8 mouse cellular contexts compared by ENCODE assay signal in the genomic region with DNA sequence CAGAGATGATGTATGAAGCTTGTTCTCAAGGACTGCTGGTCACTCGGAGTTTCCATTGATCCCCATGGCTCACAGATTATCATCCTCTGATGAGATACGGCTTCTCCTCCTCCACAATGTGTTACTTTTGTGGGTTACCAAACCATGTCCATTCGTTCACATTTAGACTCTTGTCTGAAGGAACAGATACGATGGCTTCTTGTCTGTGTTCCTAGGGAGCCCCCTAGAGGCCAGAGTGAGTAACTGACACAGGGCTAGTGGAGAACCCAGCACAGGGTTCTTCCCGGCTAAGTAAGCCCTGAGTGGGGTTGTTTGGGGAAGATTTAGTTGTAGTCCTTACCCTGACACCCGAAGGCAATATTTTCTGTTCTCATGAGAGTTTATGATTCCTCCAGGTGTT. TPM values are rescaled to one million over a fixed set of nuclear protein-coding genes. Genes with fewer than 3 reads are reported as not detected.
DNase-seq lines count a peak whose midpoint lies in the region; ATAC-seq lines count a peak whose summit lies in the region.

No protein-coding gene starts in this region.

- H3K36me3 ChIP-seq in forebrain, embryonic 15.5 days: no peaks in the 10 kb centered on the region
- no peaks in the 10 kb centered on the region for H3K36me3 ChIP-seq in hindbrain, embryonic 15.5 days

- peak; percentile 75 for ATAC-seq in cerebellum, adult (ENCODE audit: insufficient number of reproducible peaks, low FRiP score, low TSS enrichment)
- peak; percentile 63; the same call in 1 of the 2 replicates for ATAC-seq in forebrain, embryonic 15.5 days (replicated peaks)
- ATAC-seq in hindbrain, embryonic 15.5 days (ENCODE audit: low FRiP score, low read depth): peak; percentile 43; the same call in 1 of the 2 replicates

- no peak overlapping the region for H3K9ac ChIP-seq in forebrain, embryonic 15.5 days (replicated peaks)
- no peak overlapping the region for H3K9ac ChIP-seq in hindbrain, embryonic 15.5 days

- H3K9me3 ChIP-seq in forebrain, embryonic 15.5 days: no peaks in the 10 kb centered on the region
- no peaks in the 10 kb centered on the region for H3K9me3 ChIP-seq in hindbrain, embryonic 15.5 days

- no peak overlapping the region for H3K4me3 ChIP-seq in forebrain, embryonic 15.5 days
- no peak overlapping the region for H3K4me3 ChIP-seq in hindbrain, embryonic 15.5 days

- peak; percentile 79 for DNase-seq in gastrocnemius, adult 18-20 months (ENCODE audit: low spot score)
- no peak for DNase-seq in gastrocnemius, postnatal 25 days
- DNase-seq in layer of hippocampus, postnatal 14 days (ENCODE audit: low spot score in 2 of 2): peak; percentile 61 to 85
- DNase-seq in lung, postnatal 14 days: peak; percentile 81
- peak; percentile 71 for DNase-seq in right cerebral cortex, postnatal 25 days

- H3K4me1 ChIP-seq in forebrain, embryonic 15.5 days: peaks cover 14% of the 10 kb centered on the region
- peaks cover 15% of the 10 kb centered on the region for H3K4me1 ChIP-seq in hindbrain, embryonic 15.5 days (replicated peaks)

- no peak overlapping the region for H3K27ac ChIP-seq in forebrain, embryonic 15.5 days (replicated peaks)
- H3K27ac ChIP-seq in hindbrain, embryonic 15.5 days (replicated peaks): no peak overlapping the region

- 5% methylated on average over 6 of the region's 6 CpGs for WGBS in forebrain, embryonic 15.5 days
- WGBS in hindbrain, embryonic 15.5 days: 6% methylated on average over 6 of the region's 6 CpGs

- 0 out of 2 replicates have a peak, but pooled peaks cover 8% of the 10 kb centered on the region for H3K27me3 ChIP-seq in forebrain, embryonic 15.5 days
- H3K27me3 ChIP-seq in hindbrain, embryonic 15.5 days: peaks cover 5% of the 10 kb centered on the region; the same call in 1 of the 2 replicates

- H3K4me2 ChIP-seq in forebrain, embryonic 15.5 days (replicated peaks): no peak overlapping the region
- H3K4me2 ChIP-seq in hindbrain, embryonic 15.5 days: no peak overlapping the region

RNA-seq across cellular contexts. Expression of a gene that starts 8.3 kb away (rescaled TPM):
- 10 to 100 TPM; 28.1 to 29.3 TPM for total RNA-seq in gastrocnemius, adult 18-20 months (2021)
- 10 to 100 TPM; 19.7 to 21.6 TPM for total RNA-seq in gastrocnemius, postnatal 25 days (2021)
- 54.7 and 55.4 TPM in 2 replicates for polyA plus RNA-seq in forebrain, embryonic 15.5 days (2015; fragmentation: Nextera tagmentation; extraction: Ambion mirVana)
- 44.7 and 52.1 TPM in 2 replicates for polyA plus RNA-seq in hindbrain, embryonic 15.5 days (2015; fragmentation: Nextera tagmentation; extraction: Ambion mirVana)
- 10 to 100 TPM; 38.3 to 44.3 TPM for total RNA-seq in layer of hippocampus, postnatal 14 days (2021)

RNA-seq across cellular contexts. Expression of a gene that starts 21.7 kb away (rescaled TPM):
- total RNA-seq in gastrocnemius, adult 18-20 months (2021): under 1 TPM; 0.30 to 0.66 TPM
- under 1 TPM; 0.51 to 0.88 TPM for total RNA-seq in gastrocnemius, postnatal 25 days (2021)
- 0.53 and 0.59 TPM in 2 replicates for polyA plus RNA-seq in forebrain, embryonic 15.5 days (2015; fragmentation: Nextera tagmentation; extraction: Ambion mirVana)
- 1.6 TPM in 2 replicates for polyA plus RNA-seq in hindbrain, embryonic 15.5 days (2015; fragmentation: Nextera tagmentation; extraction: Ambion mirVana)
- total RNA-seq in layer of hippocampus, postnatal 14 days (2021): under 1 TPM; 0.55 to 0.67 TPM

RNA-seq across cellular contexts. Expression of a gene that starts 54.7 kb away (rescaled TPM):
- 10 to 100 TPM in 1 of 2 experiments, 1 to 10 TPM in 1; 6.3 to 15.4 TPM for total RNA-seq in gastrocnemius, adult 18-20 months (2021)
- total RNA-seq in gastrocnemius, postnatal 25 days (2021): 10 to 100 TPM in 1 of 2 experiments, 1 to 10 TPM in 1; 5.4 to 10.5 TPM
- 3.2 and 3.6 TPM in 2 replicates for polyA plus RNA-seq in forebrain, embryonic 15.5 days (2015; fragmentation: Nextera tagmentation; extraction: Ambion mirVana)
- 6.6 and 6.7 TPM in 2 replicates for polyA plus RNA-seq in hindbrain, embryonic 15.5 days (2015; fragmentation: Nextera tagmentation; extraction: Ambion mirVana)
- total RNA-seq in layer of hippocampus, postnatal 14 days (2021): 10 to 100 TPM; 17.2 to 19.9 TPM
